Mouse (Mus musculus) spleen, postnatal 10 days (tissue): ENCODE results near the gene Rab4b.

ENCODE experiments used
- DNase-seq, 2 experiments: peaks; one replicate each; pipeline ENCODE4 v3.0.0; 2021 to 2022; ENCODE audit warnings: low spot score in 2 of 2

Rab4b gene

GRCm38 (mm10) chr7:27159882-27160281, 18.8 kb downstream of the Rab4b start:
- peak; percentile 79 to 91 for DNase-seq

GRCm38 (mm10) chr7:27159256-27159655, 19.4 kb downstream of the Rab4b start:
- DNase-seq, result no peak

DNA sequence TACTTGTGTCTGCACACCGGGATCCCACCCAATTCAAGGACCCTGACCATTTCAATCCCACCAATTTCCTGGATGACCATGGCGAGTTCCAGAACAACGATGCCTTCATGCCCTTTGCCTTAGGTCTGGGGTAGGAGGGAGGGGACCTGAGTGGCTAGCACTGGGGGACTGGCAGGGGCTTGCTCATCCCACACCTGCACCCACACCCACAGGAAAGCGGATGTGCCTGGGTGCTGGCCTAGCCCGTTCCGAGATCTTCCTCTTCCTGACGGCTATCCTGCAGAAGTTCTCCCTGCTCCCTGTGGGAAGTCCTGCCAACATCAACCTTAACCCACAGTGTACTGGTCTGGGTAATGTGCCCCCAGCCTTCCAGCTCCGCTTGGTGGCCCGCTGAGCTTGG, 20.5 kb downstream of the Rab4b start:
- no peak for DNase-seq

DNA sequence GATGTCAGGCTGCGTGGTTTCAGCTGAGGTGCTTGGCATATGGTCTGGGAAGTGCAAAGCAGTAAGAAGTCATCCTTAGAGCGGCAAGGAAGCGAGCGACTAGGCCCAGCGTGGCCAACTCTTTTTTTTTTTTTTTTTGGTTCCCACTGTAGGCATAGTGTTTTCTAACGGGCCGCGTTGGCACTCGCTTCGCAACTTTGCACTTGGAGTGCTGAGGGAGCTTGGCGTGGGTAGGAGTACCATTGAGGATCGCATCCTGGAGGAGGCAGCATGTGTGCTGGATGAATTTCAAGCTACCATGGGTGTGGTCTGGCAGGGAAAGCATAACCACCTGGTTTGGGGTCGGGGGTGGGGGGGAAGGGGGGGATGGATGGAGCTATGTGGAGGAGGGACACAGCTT, 22.7 kb downstream of the Rab4b start:
- no peak for DNase-seq

- DNase-seq, result no peak
Measured at GRCm38 (mm10) chr7:27153205-27153764, 25.4 kb downstream of the Rab4b start, which contains the start of gene Cyp2t4. Gene Cyp2t4 (plus strand): TSS chr7:27153714.

DNA sequence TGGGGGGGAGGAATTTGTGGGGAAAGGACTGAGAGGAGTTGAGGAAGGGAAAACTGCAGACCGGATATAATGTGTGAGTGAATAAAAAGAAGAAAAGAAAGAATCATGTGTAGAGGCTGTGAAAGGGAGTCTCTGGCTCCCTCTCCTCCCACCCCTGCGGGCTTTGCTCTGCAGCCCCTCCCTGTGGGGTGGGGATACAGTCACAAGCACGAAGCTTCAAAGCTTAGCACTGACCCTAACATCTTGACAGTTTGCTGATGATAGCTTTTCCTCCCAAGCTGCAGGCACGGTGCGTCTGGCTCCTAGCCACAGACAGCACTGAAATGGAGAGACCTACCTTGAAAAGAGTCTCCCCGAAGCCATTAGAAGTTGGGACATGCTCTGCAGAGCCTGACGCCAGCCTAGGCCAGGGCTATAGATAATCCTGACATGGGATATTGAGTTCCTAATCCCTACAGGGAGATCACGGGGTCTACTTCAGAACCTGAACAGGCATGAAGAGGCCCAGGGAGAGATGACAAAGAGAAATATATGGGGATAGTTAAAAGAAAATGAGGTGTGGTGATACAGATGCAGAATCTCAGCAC, 42.2 kb downstream of the Rab4b start:
- no peak for DNase-seq

GRCm38 (mm10) chr7:27133757-27134156, 44.9 kb downstream of the Rab4b start:
- no peak for DNase-seq

- DNase-seq, result no peak
Measured at GRCm38 (mm10) chr7:27133156-27133555, 45.5 kb downstream of the Rab4b start.

GRCm38 (mm10) chr7:27132588-27132987, 46.1 kb downstream of the Rab4b start:
- DNase-seq, result peak in 1 of 2 experiments; percentile 60

GRCm38 (mm10) chr7:27131387-27131786, 47.3 kb downstream of the Rab4b start:
- DNase-seq, result no peak

DNA sequence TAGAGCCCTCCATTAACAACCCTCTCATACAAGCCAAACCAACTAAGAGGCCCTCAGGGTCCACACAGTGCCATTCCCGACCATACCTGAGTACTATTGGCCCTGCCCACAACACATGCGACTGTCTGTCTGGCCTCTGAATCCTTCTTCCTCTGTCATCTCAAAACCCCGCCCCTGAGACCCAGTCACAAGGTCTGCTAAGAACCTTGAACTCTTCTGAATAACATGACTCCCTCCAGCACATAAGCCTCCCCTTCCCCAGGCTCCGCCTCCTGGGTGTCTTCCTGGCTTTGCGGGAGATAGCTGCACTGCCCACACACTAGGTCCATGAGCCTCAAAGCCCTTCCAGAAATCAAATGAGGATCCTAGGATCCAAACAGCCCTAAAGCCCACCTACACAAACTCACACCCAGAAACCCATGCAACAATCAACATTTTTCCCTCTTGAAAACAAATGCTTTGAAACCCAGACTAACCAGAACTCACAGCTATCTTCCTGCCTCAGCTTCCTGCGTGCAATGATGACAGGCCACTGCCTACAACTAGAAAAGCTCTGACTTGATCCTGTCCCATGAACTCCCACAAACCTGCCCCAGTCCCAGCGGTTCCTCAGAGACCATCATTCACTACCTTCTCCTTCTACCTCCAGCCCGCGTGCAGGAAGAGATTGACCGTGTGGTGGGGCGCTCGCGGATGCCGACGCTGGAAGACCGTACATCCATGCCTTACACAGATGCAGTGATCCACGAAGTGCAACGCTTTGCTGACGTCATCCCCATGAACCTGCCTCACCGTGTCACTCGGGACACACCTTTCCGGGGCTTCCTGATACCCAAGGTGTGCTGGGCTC, 48.0 kb downstream of the Rab4b start:
- DNase-seq, result no peak

GRCm38 (mm10) chr7:27129811-27130210, 48.9 kb downstream of the Rab4b start:
- no peak for DNase-seq

DNA sequence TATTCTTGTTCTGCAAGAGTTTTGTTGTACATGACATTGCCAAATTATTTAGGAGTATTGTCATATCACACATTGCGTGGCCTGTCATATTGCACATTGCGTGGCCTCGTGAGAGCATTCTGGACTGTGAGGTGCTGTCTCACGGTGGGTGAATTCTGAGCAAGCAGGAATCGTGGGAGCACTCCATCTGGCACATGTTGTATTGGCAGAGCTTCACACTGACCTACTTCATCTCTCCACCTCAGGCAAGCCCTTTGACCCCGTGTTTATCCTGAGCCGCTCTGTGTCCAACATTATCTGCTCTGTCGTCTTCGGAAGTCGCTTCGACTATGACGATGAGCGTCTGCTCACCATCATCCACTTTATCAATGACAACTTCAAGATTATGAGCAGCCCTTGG, 49.8 kb downstream of the Rab4b start:
- no peak for DNase-seq

DNA sequence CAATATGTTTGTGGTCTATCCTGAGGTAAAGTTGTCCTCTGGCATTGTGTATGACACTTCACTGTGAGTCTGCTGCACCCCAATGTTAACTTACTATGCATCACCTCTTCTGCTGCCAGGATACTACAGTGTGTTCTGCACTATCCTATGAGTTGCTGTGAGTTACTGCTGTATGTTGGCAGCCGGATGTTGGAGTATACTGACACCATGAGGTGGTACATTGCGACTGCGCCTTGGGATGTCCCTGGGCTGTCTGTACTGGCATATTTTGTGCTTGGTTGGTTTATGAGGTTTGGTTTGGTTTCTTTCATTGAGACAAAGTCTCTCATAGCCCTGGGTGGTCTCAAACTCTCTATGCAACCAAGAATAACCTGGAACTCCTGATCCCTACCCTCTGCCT, 50.5 kb downstream of the Rab4b start:
- peak in 1 of 2 experiments; percentile 25 for DNase-seq

GRCm38 (mm10) chr7:27124969-27125368, 53.7 kb downstream of the Rab4b start:
- no peak for DNase-seq

DNA sequence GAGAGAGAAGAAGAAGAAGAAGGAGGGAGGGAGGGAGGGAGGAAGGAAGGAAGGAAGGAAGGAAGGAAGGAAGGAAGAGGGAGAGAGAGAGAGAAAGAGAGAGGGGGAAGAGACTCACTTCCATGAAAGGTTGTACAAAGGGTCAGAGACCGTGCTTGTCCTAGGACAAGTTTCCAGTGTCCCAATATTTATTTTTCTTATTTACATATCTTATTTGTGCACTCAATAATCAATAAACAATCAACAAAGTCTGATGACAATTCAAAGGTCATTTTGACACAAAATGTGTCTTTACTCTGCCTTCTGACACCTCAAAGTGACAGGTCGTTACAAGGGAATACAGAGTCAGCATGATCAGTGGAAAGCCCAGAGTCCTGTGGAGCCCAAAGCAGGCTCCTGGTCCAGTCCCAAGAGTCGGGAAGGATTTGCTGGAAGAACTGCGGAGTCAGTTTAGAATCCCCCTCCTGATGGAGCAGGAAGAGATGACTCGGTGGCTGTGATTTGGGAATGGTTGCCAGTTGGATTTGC, 54.3 kb downstream of the Rab4b start:
- DNase-seq, result no peak

GRCm38 (mm10) chr7:27119676-27120075, 59.0 kb downstream of the Rab4b start, which contains the start of gene Cyp2f2:
Gene Cyp2f2 (plus strand): TSS chr7:27119909.
- DNase-seq, result no peak
